Mouse (Mus musculus): ENCODE data around the gene Ahdc1.
"Not testable (repeated sequence)": the region's sequence is repeated elsewhere in the genome, so short reads cannot be mapped to it uniquely, and the experiment has no call there.

Ahdc1 gene

DNA sequence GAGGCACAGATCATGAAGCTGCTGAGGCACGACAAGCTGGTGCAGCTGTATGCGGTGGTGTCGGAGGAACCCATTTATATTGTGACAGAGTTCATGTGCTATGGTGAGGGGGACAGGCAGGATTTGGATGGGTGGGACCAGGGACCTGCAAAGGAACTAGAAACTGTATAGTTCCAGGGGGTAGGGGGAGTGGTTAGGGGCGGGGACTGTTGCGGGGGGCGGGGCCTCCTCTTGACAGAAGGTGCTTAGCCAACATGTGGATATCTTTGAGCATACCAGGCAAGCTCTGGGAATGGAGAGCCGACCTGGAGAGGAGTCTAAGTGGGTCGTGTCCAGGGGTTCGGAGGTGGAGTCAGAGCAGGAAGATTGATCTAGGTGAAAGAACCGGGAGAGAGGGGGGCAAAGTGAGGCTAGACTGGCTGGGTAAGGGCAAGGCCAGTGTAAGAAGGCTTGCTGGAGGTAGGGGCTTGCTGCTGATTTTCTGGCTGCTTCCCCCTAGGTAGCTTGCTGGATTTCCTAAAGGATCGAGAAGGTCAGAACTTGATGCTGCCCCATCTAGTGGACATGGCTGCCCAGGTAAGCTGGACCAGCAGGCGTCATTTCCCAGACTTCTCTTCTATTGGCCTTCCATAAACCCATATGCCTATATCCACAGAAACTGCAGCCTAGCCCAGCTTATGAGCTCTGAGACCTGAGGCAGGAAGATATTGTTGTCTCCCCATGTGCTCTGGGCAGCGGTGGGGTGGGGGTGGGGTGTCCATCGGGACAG lies 13.4 kb upstream of the Ahdc1 start:
- no peak for DNase-seq

- DNase-seq = peak; percentile 16
Observed at GRCm38 (mm10) chr4:133002896-133003295, 8.2 kb upstream of the Ahdc1 start.

GRCm38 (mm10) chr4:133003316-133004018 lies 7.6 kb upstream of the Ahdc1 start:
- DNase-seq = no peak

- peak; percentile 84 for DNase-seq
Observed at GRCm38 (mm10) chr4:133005233-133005632, 5.8 kb upstream of the Ahdc1 start.

GRCm38 (mm10) chr4:133005885-133006451 lies 5.1 kb upstream of the Ahdc1 start:
- not testable (repeated sequence) for DNase-seq

GRCm38 (mm10) chr4:133007513-133008380 lies 3.3 kb upstream of the Ahdc1 start:
- DNase-seq = no peak

GRCm38 (mm10) chr4:133009131-133009530 lies 1.9 kb upstream of the Ahdc1 start:
- DNase-seq = peak; percentile 80

GRCm38 (mm10) chr4:133009676-133010075 lies 1.4 kb upstream of the Ahdc1 start:
- DNase-seq = no peak

DNA sequence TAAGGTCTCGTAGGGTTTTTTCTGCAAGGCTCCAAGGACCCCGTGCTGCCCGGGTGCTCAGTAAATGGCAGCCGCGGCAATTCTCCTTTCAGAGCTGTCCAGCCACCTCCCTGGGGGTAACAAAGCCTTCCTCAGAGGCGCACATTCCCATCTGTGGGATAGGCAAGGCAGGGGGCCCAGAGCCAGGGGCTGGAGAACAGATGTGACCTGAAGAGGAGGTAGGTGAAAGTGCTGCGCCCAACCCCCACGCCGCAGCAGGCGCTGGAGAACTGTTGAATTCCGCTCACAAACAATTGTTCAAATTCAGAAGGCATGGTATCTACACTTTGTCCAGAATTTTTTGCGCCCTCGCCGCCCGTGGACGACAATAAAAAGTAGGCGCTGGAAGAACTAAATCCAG lies 449 bp upstream of the Ahdc1 start:
- peak; percentile 50 for DNase-seq

- DNase-seq = peak; percentile 61
Observed at GRCm38 (mm10) chr4:133011821-133012775, 1.0 kb downstream of the Ahdc1 start.

- peak; percentile 53 for DNase-seq
Observed at GRCm38 (mm10) chr4:133012776-133013265, 1.8 kb downstream of the Ahdc1 start.

DNA sequence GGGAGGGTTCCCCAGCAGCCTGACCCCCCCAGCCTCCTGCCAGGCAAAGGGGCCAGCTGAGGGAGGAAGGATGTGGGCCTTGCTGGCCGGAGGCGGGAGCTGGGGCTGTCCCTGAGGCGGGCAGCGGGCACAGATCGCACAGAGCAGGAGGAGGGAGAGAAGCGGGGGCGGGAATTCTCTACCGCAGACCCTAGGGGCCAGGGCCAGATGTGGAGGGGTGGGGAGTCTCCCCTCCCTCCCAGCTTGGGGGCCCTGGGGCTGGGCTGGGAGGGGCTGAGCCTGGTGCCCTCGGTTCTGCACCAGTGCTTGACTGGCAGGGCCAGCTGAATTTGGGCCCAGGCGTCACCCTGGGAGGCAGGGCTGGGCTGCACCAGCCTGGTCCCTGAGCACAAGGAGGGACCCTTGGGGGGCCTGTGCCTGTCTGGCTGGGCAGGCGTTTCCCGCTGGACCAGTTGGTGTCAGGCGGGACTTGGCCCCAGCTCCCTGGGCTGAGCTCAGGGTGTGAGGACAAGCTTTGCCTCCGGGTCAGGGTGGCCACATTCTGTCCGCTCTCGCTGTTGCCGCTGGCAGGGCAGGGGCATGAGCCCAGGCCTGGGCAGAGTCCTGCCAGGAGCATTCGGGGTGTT lies 2.3 kb downstream of the Ahdc1 start:
- peak; percentile 45 for DNase-seq

GRCm38 (mm10) chr4:133014088-133014487 lies 3.0 kb downstream of the Ahdc1 start:
- DNase-seq = no peak

- no peak for DNase-seq
Observed at GRCm38 (mm10) chr4:133014896-133015709, 4.0 kb downstream of the Ahdc1 start.

GRCm38 (mm10) chr4:133015710-133016651 lies 4.9 kb downstream of the Ahdc1 start:
- no peak for DNase-seq

DNA sequence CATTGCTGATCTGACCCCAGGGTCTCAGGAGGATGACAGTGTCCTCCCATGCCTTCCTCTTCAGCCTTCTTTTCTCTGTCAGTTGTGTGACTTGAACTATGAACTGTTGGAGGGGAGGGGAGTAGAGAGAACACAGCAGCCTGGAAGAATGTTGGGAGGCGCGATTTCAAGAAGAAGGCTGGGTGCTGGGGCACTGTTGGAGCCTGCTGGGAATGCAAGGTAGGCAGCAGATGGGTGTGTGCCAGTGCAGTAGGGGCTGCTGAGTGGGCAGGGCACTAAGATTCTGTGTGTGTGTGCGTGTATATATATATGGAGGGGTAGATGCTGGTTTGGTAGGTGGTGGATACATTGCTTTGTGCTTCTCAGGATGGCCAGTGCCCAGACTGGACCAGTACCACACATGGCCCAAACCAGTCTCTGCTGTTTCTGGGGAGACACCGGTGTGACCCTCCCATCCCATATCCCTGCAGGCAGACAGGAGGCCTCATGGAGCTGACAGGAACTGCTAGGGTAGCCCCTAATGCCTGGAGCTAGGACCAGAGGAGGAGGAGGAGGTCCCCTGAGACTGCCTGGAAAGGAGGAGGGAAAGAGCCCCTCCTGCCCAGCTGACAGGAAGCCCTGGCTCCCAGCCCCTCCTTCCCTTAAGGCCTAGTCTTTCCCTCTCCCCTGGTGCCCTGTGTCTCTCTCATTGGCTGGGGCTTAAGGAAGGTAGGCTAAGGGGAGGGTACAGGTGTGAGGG lies 5.8 kb downstream of the Ahdc1 start:
- DNase-seq = no peak

GRCm38 (mm10) chr4:133017597-133018262 lies 6.7 kb downstream of the Ahdc1 start:
- no peak for DNase-seq

All from thymus, postnatal 25 days (tissue).